Mouse (Mus musculus): ENCODE data around the gene Slc35e3. TPM values are rescaled to one million over a fixed set of nuclear protein-coding genes. Genes with fewer than 3 reads are reported as not detected.
A peak's percentile ranks its signal among the peaks of the same experiment; 100 is the strongest.
"Not testable (repeated sequence)": the region's sequence is repeated elsewhere in the genome, so short reads cannot be mapped to it uniquely, and the experiment has no call there.

The Slc35e3 gene
- polyA plus RNA-seq, 1 experiment from 2014 or later = 22.1 TPM

DNA sequence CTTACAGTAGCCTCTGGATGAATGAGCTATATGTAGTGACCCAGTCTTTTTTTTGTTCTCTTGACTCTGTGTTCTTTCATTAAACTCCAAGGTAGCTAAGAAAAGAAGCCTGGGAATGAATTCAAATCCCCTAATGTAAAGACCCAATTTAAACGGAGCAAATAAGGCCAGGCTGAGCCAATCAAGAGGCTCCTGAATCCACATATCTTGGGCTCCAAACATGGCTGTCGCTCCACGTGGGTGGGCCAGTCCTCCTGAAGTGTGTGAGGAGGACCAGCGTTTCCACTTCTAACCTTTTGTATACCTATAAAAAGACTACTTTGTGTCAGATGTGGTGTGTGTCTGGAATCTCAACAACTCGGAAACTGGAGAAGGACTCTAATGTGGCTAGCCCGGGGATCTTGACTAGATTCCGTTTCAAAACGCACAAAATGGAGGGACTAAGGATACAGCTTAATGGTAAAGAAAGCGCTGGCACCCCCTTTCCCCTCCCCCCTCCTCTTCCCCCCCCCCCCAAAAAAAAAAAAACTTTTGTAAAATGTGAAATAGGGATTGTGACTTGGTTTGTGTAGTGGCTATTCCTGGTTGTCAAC is 18.6 kb downstream of the Slc35e3 start:
- H3K4me1 ChIP-seq = no peaks in the 10 kb centered on the region
- H3K36me3 ChIP-seq = no peaks in the 10 kb centered on the region
- no peak overlapping the region for H3K4me3 ChIP-seq
- no peak for DNase-seq (ENCODE audit: low spot score)
- H3K27me3 ChIP-seq (ENCODE audit: low read depth, poor library complexity, severe bottlenecking) = no peaks in the 10 kb centered on the region
- H3K27ac ChIP-seq = no peak overlapping the region
- WGBS = 90% methylated on average over 9 of the region's 9 CpGs
- no peaks in the 10 kb centered on the region for H3K9me3 ChIP-seq (replicated peaks)

DNA sequence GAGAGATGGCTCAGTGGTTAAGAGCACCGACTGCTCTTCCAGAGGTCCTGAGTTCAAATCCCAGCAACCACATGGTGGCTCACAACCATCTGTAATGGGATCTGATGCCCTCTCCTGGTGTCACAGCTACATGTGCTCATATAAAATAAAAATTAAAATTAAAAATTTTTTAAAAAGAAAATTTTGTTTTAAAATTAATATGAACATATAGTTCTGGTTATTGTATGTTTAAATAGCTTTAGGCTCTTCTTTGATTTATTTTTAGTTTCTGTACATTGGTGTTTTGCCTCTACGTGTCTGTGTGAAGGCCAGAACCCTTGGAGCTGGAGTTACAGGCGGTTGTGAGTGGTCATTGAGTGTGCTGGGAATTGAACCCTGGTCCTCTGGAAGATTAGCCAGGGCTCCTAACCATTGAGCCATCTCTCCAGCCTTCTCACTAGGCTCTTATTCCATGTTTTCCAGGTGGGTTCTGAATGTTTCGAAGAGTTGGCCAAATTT is 19.2 kb downstream of the Slc35e3 start:
- 95% methylated on average over 4 of the region's 4 CpGs for WGBS
- H3K27ac ChIP-seq = no peak overlapping the region
- no peaks in the 10 kb centered on the region for H3K4me1 ChIP-seq
- no peak overlapping the region for H3K4me3 ChIP-seq
- H3K27me3 ChIP-seq (ENCODE audit: low read depth, poor library complexity, severe bottlenecking) = no peaks in the 10 kb centered on the region
- H3K9me3 ChIP-seq (replicated peaks) = no peaks in the 10 kb centered on the region
- no peaks in the 10 kb centered on the region for H3K36me3 ChIP-seq
- no peak for DNase-seq (ENCODE audit: low spot score)

DNA sequence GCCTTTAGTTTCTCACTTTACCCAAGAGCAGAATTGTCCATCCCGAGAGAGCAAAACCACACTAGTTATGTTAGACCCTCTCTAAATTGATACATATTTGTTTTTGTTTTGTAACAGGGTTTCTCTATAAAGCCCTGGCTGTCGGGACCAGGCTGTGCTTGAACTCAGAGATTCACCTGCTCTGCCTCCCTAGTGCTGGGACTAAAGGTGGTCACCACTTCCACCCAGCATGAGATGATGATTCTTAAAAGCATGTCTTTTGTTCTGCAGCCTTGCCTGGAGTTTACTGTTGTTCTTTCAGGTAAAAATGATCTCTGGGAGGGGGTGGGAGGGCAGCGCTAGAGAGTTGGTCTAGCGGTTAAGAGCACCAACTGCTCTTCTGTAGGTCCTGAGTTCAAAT is 19.8 kb downstream of the Slc35e3 start:
- DNase-seq (ENCODE audit: low spot score) = no peak
- Histone ChIP-seq H3K4me1 (no peaks in the 10 kb centered on the region), H3K36me3 (no peaks in the 10 kb centered on the region), H3K4me3 (no peak overlapping the region), H3K27ac (no peak overlapping the region), H3K27me3 (ENCODE audit: low read depth, poor library complexity, severe bottlenecking) (no peaks in the 10 kb centered on the region), H3K9me3 (replicated peaks) (no peaks in the 10 kb centered on the region)
- WGBS = 91% methylated on average over 4 of the region's 4 CpGs

DNA sequence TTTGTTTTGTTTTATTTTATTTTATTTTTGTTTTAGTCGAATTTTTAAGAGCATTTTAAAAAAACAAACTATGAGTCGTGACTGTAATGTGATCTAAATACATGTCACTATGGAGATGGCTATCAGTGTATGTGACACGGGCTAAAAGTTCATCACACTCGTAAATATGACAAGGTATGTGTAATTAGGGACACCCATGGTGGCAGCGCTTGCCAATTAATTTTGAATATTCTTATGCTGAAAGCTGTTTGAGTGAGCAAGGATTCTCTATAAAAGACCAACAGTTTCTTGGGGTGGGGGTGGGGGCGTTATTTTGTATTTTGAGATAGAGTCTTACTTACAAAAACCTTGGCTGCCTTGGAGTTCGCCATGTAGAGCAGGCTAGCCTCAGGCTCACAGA is 20.5 kb downstream of the Slc35e3 start:
- WGBS = 78% methylated on average over 7 of the region's 7 CpGs
- Histone ChIP-seq H3K36me3 (no peaks in the 10 kb centered on the region), H3K4me3 (no peak overlapping the region), H3K27ac (no peak overlapping the region), H3K27me3 (ENCODE audit: low read depth, poor library complexity, severe bottlenecking) (no peaks in the 10 kb centered on the region), H3K9me3 (replicated peaks) (no peaks in the 10 kb centered on the region), H3K4me1 (no peaks in the 10 kb centered on the region)
- DNase-seq (ENCODE audit: low spot score) = no peak

DNA sequence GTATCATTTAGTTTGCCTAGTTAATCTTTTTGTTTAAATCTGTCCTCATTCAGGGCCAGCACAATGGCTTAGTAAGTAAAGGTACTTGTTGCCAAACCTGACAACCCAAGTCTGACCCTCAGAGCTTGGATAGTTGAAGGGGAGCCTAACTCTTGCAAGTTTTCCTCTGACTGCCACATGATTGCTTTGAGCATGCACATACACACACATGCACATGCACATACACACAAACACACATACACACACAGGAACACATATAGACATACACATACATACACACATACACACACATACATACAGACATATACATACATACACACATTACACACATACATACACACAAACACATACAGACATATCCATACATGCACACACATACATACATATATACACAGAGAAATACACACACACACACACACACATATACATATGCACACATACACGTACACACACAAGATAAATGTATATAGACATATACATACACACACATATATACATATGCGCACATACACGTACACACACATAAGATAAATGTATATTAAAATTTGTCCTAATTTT is 21.3 kb downstream of the Slc35e3 start:
- no peaks in the 10 kb centered on the region for H3K9me3 ChIP-seq (replicated peaks)
- H3K4me3 ChIP-seq = no peak overlapping the region
- DNase-seq (ENCODE audit: low spot score) = no peak
- H3K27ac ChIP-seq = no peak overlapping the region
- H3K4me1 ChIP-seq = no peaks in the 10 kb centered on the region
- 95% methylated on average over 3 of the region's 3 CpGs for WGBS
- no peaks in the 10 kb centered on the region for H3K27me3 ChIP-seq (ENCODE audit: low read depth, poor library complexity, severe bottlenecking)
- no peaks in the 10 kb centered on the region for H3K36me3 ChIP-seq

DNA sequence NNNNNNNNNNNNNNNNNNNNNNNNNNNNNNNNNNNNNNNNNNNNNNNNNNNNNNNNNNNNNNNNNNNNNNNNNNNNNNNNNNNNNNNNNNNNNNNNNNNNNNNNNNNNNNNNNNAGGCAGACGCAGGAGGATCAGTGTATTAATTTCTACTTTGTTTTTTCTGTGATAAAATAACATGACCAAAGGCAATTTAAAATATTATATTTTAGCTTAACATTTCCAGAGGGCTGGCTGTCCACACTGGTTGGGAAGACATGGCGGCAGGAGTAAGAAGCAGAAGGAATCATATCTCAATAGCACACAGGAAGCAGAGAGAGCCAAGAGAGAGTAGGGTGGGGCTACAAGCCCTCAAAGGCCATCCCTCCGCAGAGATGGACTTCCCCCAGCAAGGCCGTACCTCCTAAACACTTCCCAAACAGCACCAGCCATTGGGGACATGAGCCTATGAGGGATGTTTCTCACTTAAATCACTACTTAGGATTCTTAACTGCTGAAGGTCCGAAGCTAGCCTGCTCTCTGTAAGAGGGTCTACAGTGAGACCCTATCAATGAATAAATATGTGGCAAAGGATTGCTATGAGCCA is 21.9 kb downstream of the Slc35e3 start:
- no peaks in the 10 kb centered on the region for H3K4me1 ChIP-seq
- DNase-seq (ENCODE audit: low spot score) = no peak
- H3K27ac ChIP-seq = no peak overlapping the region
- H3K27me3 ChIP-seq (ENCODE audit: low read depth, poor library complexity, severe bottlenecking) = no peaks in the 10 kb centered on the region
- 78% methylated on average over 5 of the region's 5 CpGs for WGBS
- no peaks in the 10 kb centered on the region for H3K9me3 ChIP-seq (replicated peaks)
- H3K4me3 ChIP-seq = no peak overlapping the region
- no peaks in the 10 kb centered on the region for H3K36me3 ChIP-seq

DNA sequence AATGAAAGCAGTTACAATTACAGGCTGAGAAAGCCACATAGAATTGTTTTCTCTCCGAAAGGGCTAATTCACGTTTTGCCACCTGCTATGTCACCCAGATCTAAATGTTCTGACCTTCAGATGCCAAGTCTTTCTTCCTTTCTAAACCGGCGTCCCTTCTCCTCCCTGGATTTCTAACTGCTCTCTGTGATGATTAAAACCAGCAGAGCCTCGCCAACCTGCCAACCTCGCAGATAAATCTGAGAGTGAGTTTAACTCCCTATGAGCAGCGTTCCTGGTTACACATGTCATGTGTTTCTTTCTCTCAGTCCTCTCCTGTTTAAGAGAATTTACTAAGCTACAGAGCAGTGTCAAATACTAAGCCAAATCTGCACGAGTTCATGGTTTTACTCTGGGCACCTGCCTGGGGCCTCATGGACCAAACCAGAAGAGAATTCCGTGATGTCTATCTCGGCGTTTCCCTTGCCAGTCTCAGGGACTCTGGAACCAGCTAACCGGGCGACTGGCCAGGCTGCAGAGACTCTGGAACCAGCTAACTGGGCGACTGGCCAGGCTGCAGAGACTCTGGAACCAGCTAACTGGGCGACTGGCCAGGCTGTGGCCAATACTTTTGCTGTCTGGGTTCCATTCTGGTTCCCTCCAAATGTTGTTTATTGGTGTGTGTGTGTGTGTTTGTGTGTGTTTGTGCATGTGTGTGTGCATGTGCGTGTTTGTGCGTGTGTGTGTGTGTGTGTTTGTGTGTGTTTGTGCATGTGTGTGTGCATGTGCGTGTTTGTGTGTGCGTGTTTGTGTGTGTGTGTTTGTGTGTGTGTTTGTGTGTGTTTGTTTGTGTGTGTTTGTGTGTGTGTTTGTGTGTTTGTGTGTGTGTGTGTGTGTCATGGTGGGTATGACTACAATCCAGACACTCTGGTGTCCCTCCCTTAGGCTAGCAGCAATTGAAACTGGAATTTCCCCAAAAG is 27.7 kb downstream of the Slc35e3 start:
- Histone ChIP-seq H3K4me3 (no peak overlapping the region), H3K27ac (peak overlapping the region; percentile 30; the same call in 1 of the 2 replicates), H3K36me3 (no peaks in the 10 kb centered on the region), H3K4me1 (peaks cover 16% of the 10 kb centered on the region), H3K27me3 (ENCODE audit: low read depth, poor library complexity, severe bottlenecking) (no peaks in the 10 kb centered on the region), H3K9me3 (replicated peaks) (no peaks in the 10 kb centered on the region)
- no peak for DNase-seq (ENCODE audit: low spot score)
- WGBS = 65% methylated on average over 19 of the region's 19 CpGs

DNA sequence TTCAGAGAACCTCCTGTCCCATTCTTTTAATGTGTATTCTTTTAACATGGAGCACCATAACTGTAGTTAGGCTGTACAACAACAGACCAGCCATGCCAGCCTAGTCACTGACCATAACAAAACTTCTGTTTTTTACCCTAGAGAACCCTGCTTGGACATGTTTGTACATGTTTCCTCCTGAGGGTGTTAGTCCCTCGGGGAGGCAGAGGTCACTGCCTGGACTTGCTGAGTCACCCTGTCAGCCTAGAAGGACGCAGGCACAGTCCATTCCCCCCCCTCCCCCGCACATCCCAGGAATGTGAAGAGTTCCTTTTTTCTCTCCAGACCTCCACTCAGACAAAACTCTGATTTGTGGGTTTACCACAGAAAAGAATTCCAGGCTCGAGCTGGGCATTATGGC is 28.6 kb downstream of the Slc35e3 start:
- Histone ChIP-seq H3K36me3 (no peaks in the 10 kb centered on the region), H3K27me3 (ENCODE audit: low read depth, poor library complexity, severe bottlenecking) (no peaks in the 10 kb centered on the region), H3K4me1 (peaks cover 16% of the 10 kb centered on the region), H3K4me3 (no peak overlapping the region), H3K9me3 (replicated peaks) (no peaks in the 10 kb centered on the region), H3K27ac (no peak overlapping the region)
- 17% methylated on average over 4 of the region's 4 CpGs for WGBS
- DNase-seq (ENCODE audit: low spot score) = peak; percentile 50

DNA sequence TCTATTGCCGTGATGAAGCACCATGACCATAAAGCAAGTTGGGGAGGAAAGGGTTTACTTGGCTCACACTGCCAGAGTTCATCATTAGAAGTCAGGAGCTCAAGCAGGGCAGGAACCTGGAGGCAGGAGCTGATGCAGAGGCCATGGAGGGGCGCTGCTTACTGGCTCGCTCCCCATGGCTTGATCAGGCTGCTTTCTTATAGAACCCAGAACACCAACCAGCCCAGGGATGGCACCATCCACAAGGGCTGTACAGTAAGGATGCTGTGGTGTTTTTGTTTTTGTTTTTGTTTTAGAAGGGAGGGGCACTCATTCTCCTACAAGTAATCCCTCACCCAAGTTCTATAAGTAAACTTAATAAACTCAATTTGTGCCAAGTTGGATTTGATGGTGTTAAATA is 29.5 kb downstream of the Slc35e3 start:
- H3K9me3 ChIP-seq (replicated peaks) = no peaks in the 10 kb centered on the region
- H3K4me3 ChIP-seq = no peak overlapping the region
- no peak for DNase-seq (ENCODE audit: low spot score)
- no peak overlapping the region for H3K27ac ChIP-seq
- H3K36me3 ChIP-seq = no peaks in the 10 kb centered on the region
- peaks cover 16% of the 10 kb centered on the region for H3K4me1 ChIP-seq
- 89% methylated on average over 3 of the region's 3 CpGs for WGBS
- H3K27me3 ChIP-seq (ENCODE audit: low read depth, poor library complexity, severe bottlenecking) = no peaks in the 10 kb centered on the region

DNA sequence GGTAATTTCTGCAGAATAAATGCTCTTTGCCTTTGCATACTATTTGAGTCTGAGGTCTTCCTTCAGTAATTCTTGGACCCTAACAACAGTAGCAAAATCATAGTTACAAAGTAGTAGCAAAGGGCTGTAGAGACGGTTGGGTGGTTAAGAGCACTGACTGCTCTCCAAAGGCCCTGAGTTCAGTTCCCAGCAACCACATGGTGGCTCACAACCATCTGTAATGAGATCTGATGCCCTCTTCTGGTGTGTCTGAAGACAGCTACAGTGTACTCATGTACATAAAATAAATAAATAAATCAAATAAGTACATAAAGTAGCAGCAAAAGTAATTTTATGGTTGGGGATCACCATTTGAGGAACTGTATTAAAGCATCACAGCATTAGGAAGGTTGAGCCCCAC is 30.5 kb downstream of the Slc35e3 start:
- WGBS = 93% methylated on average over 1 of the region's 1 CpGs
- not testable (repeated sequence) for H3K27me3 ChIP-seq (ENCODE audit: low read depth, poor library complexity, severe bottlenecking); H3K27ac ChIP-seq; H3K4me3 ChIP-seq; H3K36me3 ChIP-seq; DNase-seq (ENCODE audit: low spot score); H3K9me3 ChIP-seq (replicated peaks)
- H3K4me1 ChIP-seq = peaks cover 22% of the 10 kb centered on the region

DNA sequence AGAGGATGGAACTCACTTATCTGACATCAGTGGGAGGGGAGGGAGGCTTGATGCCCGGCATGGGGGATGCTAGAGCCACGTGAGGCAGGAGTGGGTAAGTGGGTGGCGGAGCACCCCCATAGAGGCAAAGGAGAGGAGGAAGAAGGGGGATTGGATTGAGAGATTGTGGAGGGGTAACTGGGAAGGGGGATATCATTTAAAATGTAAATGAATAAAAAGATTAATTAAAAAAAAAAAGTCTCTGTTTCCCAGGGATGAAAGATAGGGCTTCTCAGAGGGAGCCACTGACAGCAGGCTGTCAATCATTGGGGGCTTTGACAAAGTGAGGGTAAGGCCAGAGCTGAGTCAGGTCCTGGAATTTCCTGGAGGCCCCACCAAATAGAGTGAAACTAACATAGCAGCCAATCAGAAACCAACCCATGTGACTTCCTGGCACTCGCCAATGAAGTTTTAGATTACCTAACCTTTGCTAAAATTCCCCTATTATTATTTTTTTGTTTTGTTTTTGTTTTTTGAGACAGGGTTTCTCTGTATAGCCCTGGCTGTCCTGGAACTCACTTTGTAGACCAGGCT is 31.2 kb downstream of the Slc35e3 start:
- peaks cover 22% of the 10 kb centered on the region for H3K4me1 ChIP-seq
- no peak overlapping the region for H3K4me3 ChIP-seq
- no peaks in the 10 kb centered on the region for H3K36me3 ChIP-seq
- 75% methylated on average over 4 of the region's 4 CpGs for WGBS
- no peaks in the 10 kb centered on the region for H3K9me3 ChIP-seq (replicated peaks)
- no peak overlapping the region for H3K27ac ChIP-seq
- no peak for DNase-seq (ENCODE audit: low spot score)
- H3K27me3 ChIP-seq (ENCODE audit: low read depth, poor library complexity, severe bottlenecking) = no peaks in the 10 kb centered on the region

DNA sequence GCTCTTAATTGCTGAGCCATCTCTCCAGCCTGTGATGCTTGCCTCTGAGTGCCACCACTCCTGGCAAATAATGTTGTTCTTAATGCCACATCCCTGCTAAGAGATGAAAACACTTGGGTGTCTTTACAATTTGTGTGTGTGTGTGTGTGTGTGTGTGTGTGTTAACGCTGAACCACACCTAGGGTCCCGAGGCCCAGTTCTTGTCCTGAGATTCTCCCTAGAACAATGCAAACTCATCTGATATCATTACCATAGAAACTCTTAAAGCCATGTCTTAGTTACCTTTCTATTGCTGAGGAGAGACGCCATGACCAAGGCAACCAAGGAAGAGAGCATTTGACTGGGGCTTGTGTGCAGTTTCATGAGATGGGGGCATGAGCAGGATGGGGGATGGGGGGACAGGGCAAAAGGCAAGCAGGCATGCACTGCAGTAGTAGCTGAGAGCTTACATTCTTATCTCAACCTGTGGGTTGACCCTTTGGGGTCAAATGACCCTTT is 32.1 kb downstream of the Slc35e3 start:
- no peaks in the 10 kb centered on the region for H3K9me3 ChIP-seq (replicated peaks)
- no peak overlapping the region for H3K4me3 ChIP-seq
- 86% methylated on average over 3 of the region's 3 CpGs for WGBS
- peaks cover 27% of the 10 kb centered on the region for H3K4me1 ChIP-seq
- H3K36me3 ChIP-seq = peaks cover 3% of the 10 kb centered on the region
- no peaks in the 10 kb centered on the region for H3K27me3 ChIP-seq (ENCODE audit: low read depth, poor library complexity, severe bottlenecking)
- H3K27ac ChIP-seq = no peak overlapping the region
- DNase-seq (ENCODE audit: low spot score) = no peak

Data from limb, embryonic 10.5 days (tissue).